Mouse (Mus musculus) bone marrow macrophage, adult 2 months (primary cell): ENCODE results near the gene Nkd1. TPM values are rescaled to one million over a fixed set of nuclear protein-coding genes. Genes with fewer than 3 reads are reported as not detected.
A peak's percentile ranks its signal among the peaks of the same experiment; 100 is the strongest.

Experiments
- H3K27ac ChIP-seq: 2 replicates; pipeline ENCODE4 v1.5.1; 2012; ENCODE audit warnings: low read depth, low read length; ENCODE audit not compliant: insufficient read depth
- H3K4me1 ChIP-seq: 2 replicates; pipeline ENCODE4 v1.6.1; 2012; ENCODE audit warnings: low read length; ENCODE audit not compliant: control insufficient read depth, insufficient read depth
- H3K4me3 ChIP-seq: 2 replicates; pipeline ENCODE4 v1.5.1; 2012; ENCODE audit warnings: mild to moderate bottlenecking, low read length, moderate library complexity; ENCODE audit not compliant: insufficient read depth
- CTCF ChIP-seq: IDR thresholded peaks from 2 replicates; pipeline ENCODE4 v1.5.1; 2012; ENCODE audit warnings: low read depth, mild to moderate bottlenecking, low read length, moderate library complexity
- POLR2A ChIP-seq: IDR thresholded peaks from 2 replicates; pipeline ENCODE4 v1.6.1; 2012; ENCODE audit warnings: mild to moderate bottlenecking, low read depth, low read length, borderline replicate concordance
- polyA plus RNA-seq: library from polyadenylated mRNA; stranded (reverse); fragments of >200 nt; gene quantifications from 2 replicates; pipeline ENCODE4 v1.2.4, GENCODE M21; 2012; ENCODE audit not compliant: missing spikeins, insufficient read depth, insufficient read length

Nkd1 gene
- polyA plus RNA-seq, 1 experiment = not detected

GRCm38 (mm10) chr8:88610271-88610670 lies 89.1 kb downstream of the Nkd1 start:
- no peak for TF ChIP-seq POLR2A
- no peak for TF ChIP-seq CTCF
- no peak overlapping the region for H3K4me3 ChIP-seq
- no peak overlapping the region for H3K27ac ChIP-seq
- H3K4me1 ChIP-seq = no peaks in the 10 kb centered on the region

DNA sequence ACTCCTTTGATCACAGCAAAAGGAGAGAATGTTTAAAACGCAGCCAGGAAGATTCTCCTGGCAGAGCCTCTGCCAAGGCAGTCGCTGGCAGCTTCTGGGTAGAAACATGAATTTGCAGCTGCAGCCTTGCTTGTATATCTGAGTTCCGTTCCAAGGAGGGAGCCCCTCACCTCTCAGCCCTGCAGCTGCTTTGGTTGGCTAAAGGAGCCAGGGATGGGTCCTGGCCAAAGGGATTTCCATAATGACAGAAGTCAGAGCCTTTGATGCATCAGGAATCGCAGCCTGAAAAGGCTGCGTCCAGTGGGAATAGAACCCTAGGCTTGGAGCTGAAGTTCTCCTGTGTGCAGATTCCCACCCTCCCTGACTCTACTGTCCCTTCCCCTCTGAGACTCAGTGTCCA lies 93.8 kb downstream of the Nkd1 start:
- H3K27ac ChIP-seq = no peak overlapping the region
- no peak overlapping the region for H3K4me3 ChIP-seq
- H3K4me1 ChIP-seq = no peaks in the 10 kb centered on the region
- no peak for TF ChIP-seq POLR2A
- TF ChIP-seq CTCF = no peak

DNA sequence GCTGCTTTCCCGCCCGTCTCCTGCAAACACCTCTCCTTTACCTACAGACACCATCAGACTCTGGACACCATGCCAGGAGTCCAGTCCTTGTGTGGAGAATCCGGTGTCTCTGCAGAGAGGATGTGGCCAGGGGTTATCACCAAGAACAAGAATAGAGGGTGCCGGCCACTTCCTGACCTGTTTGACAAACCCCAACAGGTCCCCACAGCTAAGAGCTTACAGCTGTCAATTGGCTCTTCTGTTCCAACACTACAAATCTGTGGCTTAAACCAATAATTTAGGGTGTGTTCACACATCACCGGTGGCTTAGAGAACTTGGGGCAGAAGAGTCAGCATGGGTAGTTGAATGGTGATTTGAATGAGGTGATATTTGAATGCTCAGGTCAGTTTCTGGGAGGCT lies 97.5 kb downstream of the Nkd1 start:
- no peak overlapping the region for H3K4me3 ChIP-seq

DNA sequence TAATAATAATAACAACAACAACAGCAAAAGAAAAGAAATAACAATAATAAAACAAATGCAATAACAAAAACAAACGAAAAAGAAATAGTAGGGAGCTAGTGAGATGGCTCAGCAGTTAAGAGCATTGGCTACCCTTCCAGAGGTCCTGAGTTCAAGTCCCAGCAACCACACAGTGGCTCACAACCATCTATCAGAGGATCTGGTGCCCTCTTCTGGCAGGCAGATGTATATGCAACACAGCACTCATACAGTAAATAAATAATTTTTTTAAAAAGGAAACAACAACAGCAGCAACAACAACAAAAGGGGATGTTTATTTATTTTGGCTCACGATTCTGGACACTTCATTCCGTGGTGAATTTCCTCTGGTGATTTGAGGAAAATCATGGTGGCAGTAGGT lies 98.4 kb downstream of the Nkd1 start:
- H3K4me1 ChIP-seq = no peaks in the 10 kb centered on the region
- H3K4me3 ChIP-seq = no peak overlapping the region
- TF ChIP-seq POLR2A (no peak), CTCF (0 out of 2 replicates have a peak, but pooled peaks have one; percentile 17)
- no peak overlapping the region for H3K27ac ChIP-seq

More for the DNA sequence above, 97.5 kb downstream of the Nkd1 start:
- TF ChIP-seq CTCF (no peak), POLR2A (no peak)
- no peaks in the 10 kb centered on the region for H3K4me1 ChIP-seq
- H3K27ac ChIP-seq = no peak overlapping the region

GRCm38 (mm10) chr8:88620931-88621330 lies 99.8 kb downstream of the Nkd1 start:
- TF ChIP-seq POLR2A (no peak), CTCF (no peak)
- H3K27ac ChIP-seq = no peak overlapping the region
- no peaks in the 10 kb centered on the region for H3K4me1 ChIP-seq
- no peak overlapping the region for H3K4me3 ChIP-seq

DNA sequence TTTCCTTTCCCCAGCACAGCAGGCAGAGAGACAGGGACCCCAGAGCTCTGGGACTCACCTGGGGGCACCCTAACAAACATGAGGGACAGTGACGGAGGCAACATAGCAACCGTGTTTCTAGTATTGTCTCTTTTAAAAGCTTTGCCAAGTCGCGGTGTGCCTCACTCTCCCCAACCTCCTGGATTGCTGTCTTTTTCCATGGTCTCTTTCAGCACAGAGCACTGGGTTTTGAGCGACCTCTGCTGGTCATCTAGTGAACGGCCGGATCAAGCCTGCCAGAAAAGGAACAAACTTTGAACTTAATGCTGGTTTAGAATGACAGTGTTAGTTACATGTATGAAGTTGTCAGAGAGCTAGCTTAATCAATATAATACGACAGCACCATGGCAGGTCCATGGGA lies 100.3 kb downstream of the Nkd1 start:
- no peak overlapping the region for H3K4me3 ChIP-seq
- no peaks in the 10 kb centered on the region for H3K4me1 ChIP-seq
- H3K27ac ChIP-seq = no peak overlapping the region
- TF ChIP-seq POLR2A (no peak), CTCF (peak; percentile 97)

- Histone ChIP-seq H3K27ac (no peak overlapping the region), H3K4me1 (peaks cover 2% of the 10 kb centered on the region; the same call in 1 of the 2 replicates), H3K4me3 (no peak overlapping the region)
- TF ChIP-seq POLR2A (no peak), CTCF (no peak)
Observed at GRCm38 (mm10) chr8:88623351-88623750, 102.2 kb downstream of the Nkd1 start.

GRCm38 (mm10) chr8:88624276-88624675 lies 103.1 kb downstream of the Nkd1 start:
- H3K4me3 ChIP-seq = no peak overlapping the region

GRCm38 (mm10) chr8:88626433-88626832 lies 105.3 kb downstream of the Nkd1 start:
- no peak overlapping the region for H3K27ac ChIP-seq
- no peak overlapping the region for H3K4me3 ChIP-seq
- TF ChIP-seq CTCF = no peak
- no peak for TF ChIP-seq POLR2A
- H3K4me1 ChIP-seq = peaks cover 2% of the 10 kb centered on the region; the same call in 1 of the 2 replicates

More at GRCm38 (mm10) chr8:88624276-88624675, 103.1 kb downstream of the Nkd1 start:
- TF ChIP-seq CTCF (no peak), POLR2A (no peak)
- no peak overlapping the region for H3K27ac ChIP-seq
- H3K4me1 ChIP-seq = peaks cover 2% of the 10 kb centered on the region; the same call in 1 of the 2 replicates

GRCm38 (mm10) chr8:88626940-88627264 lies 105.7 kb downstream of the Nkd1 start:
- TF ChIP-seq CTCF (no peak), POLR2A (no peak)
- H3K27ac ChIP-seq = no peak overlapping the region
- no peak overlapping the region for H3K4me3 ChIP-seq
- H3K4me1 ChIP-seq = peaks cover 4% of the 10 kb centered on the region; the same call in 1 of the 2 replicates
